Mouse (Mus musculus) liver, postnatal 0 days (tissue): ENCODE data around the gene Pde1a.

ENCODE experiments used
- CTCF ChIP-seq: sonication (generic); IDR thresholded peaks from 2 replicates; pipeline ENCODE4 v1.5.1; 2016; ENCODE audit warnings: antibody characterized with exemption, low read depth
- EP300 ChIP-seq: IDR thresholded peaks from 2 replicates; pipeline ENCODE4 v1.6.1; 2016; ENCODE audit warnings: antibody characterized with exemption, low read depth, mild to moderate bottlenecking

DNA sequence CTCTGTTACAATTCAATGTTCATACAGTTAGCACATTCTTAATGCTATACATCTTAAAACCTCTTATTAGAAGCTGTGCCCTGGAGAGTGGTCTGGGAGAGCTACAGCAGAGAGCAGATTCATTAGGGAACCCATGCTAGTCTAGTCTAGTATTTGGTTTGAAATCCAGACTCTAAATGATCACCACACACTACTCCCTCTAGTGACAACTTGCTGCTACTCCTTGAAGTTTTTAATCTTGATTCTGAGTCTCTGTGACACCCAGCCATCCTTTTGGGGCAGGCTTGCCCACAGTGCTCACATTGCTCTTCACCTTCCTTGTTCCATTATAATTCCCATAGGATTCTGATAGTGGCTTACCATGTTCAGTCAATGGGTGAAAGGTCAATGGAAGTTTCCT, 206.9 kb downstream of the Pde1a start:
- TF ChIP-seq CTCF (no peak), EP300 (no peak)
